Mouse (Mus musculus): ENCODE results near the gene Ulk4.

Ulk4 gene

GRCm38 (mm10) chr9:121299976-121300570, 23.1 kb upstream of the Ulk4 start:
- no peak for DNase-seq (ENCODE audit: low spot score in 2 of 2)

- DNase-seq (ENCODE audit: low spot score in 2 of 2) = peak; percentile 30 to 42
Measured at GRCm38 (mm10) chr9:121299223-121299755, 22.3 kb upstream of the Ulk4 start.

GRCm38 (mm10) chr9:121298411-121299091, 21.6 kb upstream of the Ulk4 start:
- DNase-seq (ENCODE audit: low spot score in 2 of 2) = peak; percentile 41 to 65

GRCm38 (mm10) chr9:121298065-121298398, 21.0 kb upstream of the Ulk4 start:
- DNase-seq (ENCODE audit: low spot score in 2 of 2) = peak in 1 of 2 experiments; percentile 26

GRCm38 (mm10) chr9:121297171-121298064, 20.4 kb upstream of the Ulk4 start, which contains the start of gene Trak1:
Gene Trak1 (plus strand): TSS chr9:121297502.
- DNase-seq (ENCODE audit: low spot score in 2 of 2) = peak; percentile 18 to 44

- no peak for DNase-seq (ENCODE audit: low spot score in 2 of 2)
Measured at GRCm38 (mm10) chr9:121295221-121295620, 18.2 kb upstream of the Ulk4 start.

GRCm38 (mm10) chr9:121293187-121293586, 16.2 kb upstream of the Ulk4 start:
- peak in 1 of 2 experiments; percentile 35 for DNase-seq (ENCODE audit: low spot score in 2 of 2)

- no peak for DNase-seq (ENCODE audit: low spot score in 2 of 2)
Measured at GRCm38 (mm10) chr9:121291275-121291674, 14.3 kb upstream of the Ulk4 start.

GRCm38 (mm10) chr9:121286325-121286901, 9.4 kb upstream of the Ulk4 start:
- DNase-seq (ENCODE audit: low spot score in 2 of 2) = no peak

GRCm38 (mm10) chr9:121285341-121286324, 8.6 kb upstream of the Ulk4 start:
- peak; percentile 82 to 85 for DNase-seq (ENCODE audit: low spot score in 2 of 2)

- peak; percentile 55 to 78 for DNase-seq (ENCODE audit: low spot score in 2 of 2)
Measured at GRCm38 (mm10) chr9:121284422-121284821, 7.4 kb upstream of the Ulk4 start.

GRCm38 (mm10) chr9:121283620-121284185, 6.7 kb upstream of the Ulk4 start:
- peak in 1 of 2 experiments; percentile 10 for DNase-seq (ENCODE audit: low spot score in 2 of 2)

GRCm38 (mm10) chr9:121281891-121282290, 4.9 kb upstream of the Ulk4 start:
- DNase-seq (ENCODE audit: low spot score in 2 of 2) = no peak

- no peak for DNase-seq (ENCODE audit: low spot score in 2 of 2)
Measured at GRCm38 (mm10) chr9:121279216-121279615, 2.2 kb upstream of the Ulk4 start.

- DNase-seq (ENCODE audit: low spot score in 2 of 2) = no peak
Measured at GRCm38 (mm10) chr9:121276745-121277117, 266 bp downstream of the Ulk4 start.

GRCm38 (mm10) chr9:121271561-121271960, 5.4 kb downstream of the Ulk4 start:
- no peak for DNase-seq (ENCODE audit: low spot score in 2 of 2)

GRCm38 (mm10) chr9:121271149-121271548, 5.8 kb downstream of the Ulk4 start:
- no peak for DNase-seq (ENCODE audit: low spot score in 2 of 2)

- no peak for DNase-seq (ENCODE audit: low spot score in 2 of 2)
Measured at GRCm38 (mm10) chr9:121265307-121265706, 11.7 kb downstream of the Ulk4 start.

GRCm38 (mm10) chr9:121257106-121257505, 19.9 kb downstream of the Ulk4 start:
- DNase-seq (ENCODE audit: low spot score in 2 of 2) = no peak

- DNase-seq (ENCODE audit: low spot score in 2 of 2) = no peak
Measured at GRCm38 (mm10) chr9:121254761-121255160, 22.2 kb downstream of the Ulk4 start.

All from natural killer cell, adult 2 months (primary cell).